Mouse (Mus musculus) limb, embryonic 12.5 days (tissue): Measurements from ENCODE around the gene Prr11. TPM values are rescaled to one million over a fixed set of nuclear protein-coding genes. Genes with fewer than 3 reads are reported as not detected.
"Not testable (repeated sequence)": the region's sequence is repeated elsewhere in the genome, so short reads cannot be mapped to it uniquely, and the experiment has no call there.

ENCODE experiments used
- ATAC-seq: fragments of 200-750 bp; cut with Nextera tagmentation; 2 replicates; pipeline ENCODE4 v1.8.0; 2017; ENCODE audit warnings: low read depth, moderate TSS enrichment; ENCODE audit not compliant: insufficient number of reproducible peaks, insufficient read depth, low FRiP score, low TSS enrichment
- H3K27ac ChIP-seq: fragments of 300-500 bp; sonication (generic); 2 replicates; pipeline ENCODE4 v1.5.1; 2016; ENCODE audit warnings: mild to moderate bottlenecking, moderate library complexity
- H3K27me3 ChIP-seq: fragments of 300-500 bp; sonication (generic); 2 replicates; pipeline ENCODE4 v1.6.1; 2016; ENCODE audit warnings: mild to moderate bottlenecking, moderate library complexity
- H3K36me3 ChIP-seq: fragments of 300-500 bp; sonication (generic); 2 replicates; pipeline ENCODE4 v1.6.1; 2016; ENCODE audit warnings: mild to moderate bottlenecking, moderate library complexity
- H3K4me1 ChIP-seq: fragments of 300-500 bp; sonication (generic); replicated peaks from 2 replicates; pipeline ENCODE4 v1.6.1; 2016
- H3K4me2 ChIP-seq: fragments of 300-500 bp; sonication (generic); 2 replicates; pipeline ENCODE4 v1.6.1; 2016; ENCODE audit warnings: mild to moderate bottlenecking, moderate library complexity
- H3K4me3 ChIP-seq: fragments of 300-500 bp; sonication (generic); replicated peaks from 2 replicates; pipeline ENCODE4 v1.5.1; 2016; ENCODE audit warnings: mild to moderate bottlenecking
- H3K9ac ChIP-seq: fragments of 300-500 bp; sonication (generic); replicated peaks from 2 replicates; pipeline ENCODE4 v1.6.1; 2016; ENCODE audit warnings: mild to moderate bottlenecking, moderate library complexity
- H3K9me3 ChIP-seq: fragments of 300-500 bp; sonication (generic); 2 replicates; pipeline ENCODE4 v1.6.1; 2016; ENCODE audit warnings: mild to moderate bottlenecking, moderate library complexity
- WGBS: fragments of 180-500 bp; shearing (Covaris S2); methylation state at CpG from one replicate; pipeline ENCODE4 v1.1.7; 2016; 5-methylcytosine and 5-hydroxymethylcytosine counted together
- polyA plus RNA-seq: library from polyadenylated mRNA; unstranded; fragments of >200 nt; fragmentation: Nextera tagmentation; extraction: Ambion mirVana; gene quantifications from 2 replicates; pipeline ENCODE4 v1.2.1, GENCODE M21; 2016

Gene Prr11
- polyA plus RNA-seq, 1 experiment from 2014 or later = 7.4 TPM

GRCm38 (mm10) chr11:87087142-87087541 lies 21.4 kb downstream of the Prr11 start:
- no peak for ATAC-seq
- peaks cover 20% of the 10 kb centered on the region for H3K4me1 ChIP-seq
- peak overlapping the region; percentile 89 for H3K4me3 ChIP-seq
- 75% methylated on average over 2 of the region's 2 CpGs for WGBS
- no peaks in the 10 kb centered on the region for H3K9me3 ChIP-seq
- peak overlapping the region; percentile 89 for H3K9ac ChIP-seq
- H3K36me3 ChIP-seq = peaks cover 59% of the 10 kb centered on the region
- H3K4me2 ChIP-seq = peak overlapping the region; percentile 95
- no peaks in the 10 kb centered on the region for H3K27me3 ChIP-seq
- H3K27ac ChIP-seq = no peak overlapping the region

- WGBS = 2% methylated on average over 43 of the region's 43 CpGs
- peak; percentile 73; the same call in 1 of the 2 replicates for ATAC-seq
- Histone ChIP-seq H3K4me1 (peaks cover 20% of the 10 kb centered on the region), H3K9ac (peak within 1 kb of the TSS; percentile 89), H3K27ac (peak within 1 kb of the TSS; percentile 75), H3K9me3 (no peaks in the 10 kb centered on the region), H3K27me3 (no peaks in the 10 kb centered on the region), H3K4me2 (peak within 1 kb of the TSS; percentile 95), H3K4me3 (peak within 1 kb of the TSS; percentile 89), H3K36me3 (peaks cover 58% of the 10 kb centered on the region)
Observed at GRCm38 (mm10) chr11:87086290-87086984, 22.1 kb downstream of the Prr11 start, which contains the start of gene Smg8. Smg8 (minus strand) TSS chr11:87086774.

GRCm38 (mm10) chr11:87085461-87085860 lies 23.0 kb downstream of the Prr11 start:
- H3K9me3 ChIP-seq = no peaks in the 10 kb centered on the region
- peak overlapping the region; percentile 89; the same call in 1 of the 2 replicates for H3K9ac ChIP-seq
- H3K36me3 ChIP-seq = peaks cover 58% of the 10 kb centered on the region
- H3K27me3 ChIP-seq = no peaks in the 10 kb centered on the region
- 92% methylated on average over 13 of the region's 13 CpGs for whole genome bisulfite sequencing
- no peak overlapping the region for H3K27ac ChIP-seq
- no peak for ATAC-seq
- H3K4me3 ChIP-seq = peak overlapping the region; percentile 89
- peak overlapping the region; percentile 95 for H3K4me2 ChIP-seq
- H3K4me1 ChIP-seq = peaks cover 20% of the 10 kb centered on the region

- no peak overlapping the region for H3K27ac ChIP-seq
- ATAC-seq = no peak
- peaks cover 20% of the 10 kb centered on the region for H3K4me1 ChIP-seq
- WGBS = 76% methylated on average over 1 of the region's 1 CpGs
- peaks cover 64% of the 10 kb centered on the region for H3K36me3 ChIP-seq
- H3K4me3 ChIP-seq = no peak overlapping the region
- H3K9ac ChIP-seq = no peak overlapping the region
- H3K4me2 ChIP-seq = no peak overlapping the region
- H3K27me3 ChIP-seq = no peaks in the 10 kb centered on the region
- no peaks in the 10 kb centered on the region for H3K9me3 ChIP-seq
Observed at GRCm38 (mm10) chr11:87083712-87084111, 24.8 kb downstream of the Prr11 start.

GRCm38 (mm10) chr11:87073866-87074440 lies 34.6 kb downstream of the Prr11 start, which contains the start of gene Gdpd1:
Gdpd1 (minus strand) TSS chr11:87074062.
- Histone ChIP-seq H3K9me3 (no peaks in the 10 kb centered on the region), H3K27ac (peak within 1 kb of the TSS; percentile 67), H3K4me3 (peak within 1 kb of the TSS; percentile 62), H3K36me3 (peaks cover 26% of the 10 kb centered on the region), H3K27me3 (no peaks in the 10 kb centered on the region), H3K4me1 (peaks cover 3% of the 10 kb centered on the region; the same call in 1 of the 2 replicates), H3K4me2 (peak within 1 kb of the TSS; percentile 94), H3K9ac (peak within 1 kb of the TSS; percentile 82)
- 1% methylated on average over 43 of the region's 43 CpGs for WGBS
- ATAC-seq = peak; percentile 91

GRCm38 (mm10) chr11:87073343-87073865 lies 35.1 kb downstream of the Prr11 start:
- H3K4me1 ChIP-seq = peaks cover 3% of the 10 kb centered on the region; the same call in 1 of the 2 replicates
- H3K4me2 ChIP-seq = peak overlapping the region; percentile 94
- H3K27ac ChIP-seq = peak overlapping the region; percentile 67
- H3K4me3 ChIP-seq = peak overlapping the region; percentile 62
- no peaks in the 10 kb centered on the region for H3K27me3 ChIP-seq
- peak; percentile 54 for ATAC-seq
- peaks cover 21% of the 10 kb centered on the region for H3K36me3 ChIP-seq
- WGBS = 1% methylated on average over 24 of the region's 24 CpGs
- H3K9me3 ChIP-seq = no peaks in the 10 kb centered on the region
- peak overlapping the region; percentile 82 for H3K9ac ChIP-seq

- H3K9me3 ChIP-seq = no peaks in the 10 kb centered on the region
- no peak overlapping the region for H3K27ac ChIP-seq
- 58% methylated on average over 3 of the region's 3 CpGs for WGBS
- H3K27me3 ChIP-seq = no peaks in the 10 kb centered on the region
- peaks cover 29% of the 10 kb centered on the region for H3K36me3 ChIP-seq
- 0 out of 2 replicates have a peak, but pooled peaks cover 4% of the 10 kb centered on the region for H3K4me1 ChIP-seq
- no peak overlapping the region for H3K9ac ChIP-seq
- H3K4me2 ChIP-seq = no peak overlapping the region
- no peak overlapping the region for H3K4me3 ChIP-seq
- no peak for ATAC-seq
Observed at GRCm38 (mm10) chr11:87062087-87062486, 46.4 kb downstream of the Prr11 start.

- no peak overlapping the region for H3K4me3 ChIP-seq
- H3K4me1 ChIP-seq = 0 out of 2 replicates have a peak, but pooled peaks cover 4% of the 10 kb centered on the region
- H3K27ac ChIP-seq = no peak overlapping the region
- H3K36me3 ChIP-seq = peaks cover 41% of the 10 kb centered on the region
- no peak for ATAC-seq
- H3K9me3 ChIP-seq = no peaks in the 10 kb centered on the region
- H3K27me3 ChIP-seq = no peaks in the 10 kb centered on the region
- 91% methylated on average over 2 of the region's 2 CpGs for WGBS
- H3K4me2 ChIP-seq = no peak overlapping the region
- H3K9ac ChIP-seq = no peak overlapping the region
Observed at GRCm38 (mm10) chr11:87060410-87060809, 48.1 kb downstream of the Prr11 start.

GRCm38 (mm10) chr11:87056286-87056685 lies 52.2 kb downstream of the Prr11 start:
- H3K27me3 ChIP-seq = no peaks in the 10 kb centered on the region
- no peak for ATAC-seq
- H3K27ac ChIP-seq = no peak overlapping the region
- H3K9me3 ChIP-seq = no peaks in the 10 kb centered on the region
- WGBS = 81% methylated on average over 6 of the region's 6 CpGs
- no peak overlapping the region for H3K9ac ChIP-seq
- no peak overlapping the region for H3K4me3 ChIP-seq
- H3K36me3 ChIP-seq = peaks cover 40% of the 10 kb centered on the region
- H3K4me2 ChIP-seq = no peak overlapping the region
- H3K4me1 ChIP-seq = no peaks in the 10 kb centered on the region

- ATAC-seq, H3K27ac ChIP-seq, H3K9ac ChIP-seq, H3K4me2 ChIP-seq, H3K4me1 ChIP-seq, H3K9me3 ChIP-seq, H3K4me3 ChIP-seq, H3K27me3 ChIP-seq: not testable (repeated sequence)
- WGBS = 95% methylated on average over 7 of the region's 7 CpGs
- H3K36me3 ChIP-seq = peaks cover 35% of the 10 kb centered on the region
Observed at GRCm38 (mm10) chr11:87048900-87049299, 59.6 kb downstream of the Prr11 start.

GRCm38 (mm10) chr11:87046968-87047367 lies 61.5 kb downstream of the Prr11 start:
- no peak overlapping the region for H3K4me3 ChIP-seq
- 89% methylated on average over 5 of the region's 5 CpGs for WGBS
- no peaks in the 10 kb centered on the region for H3K9me3 ChIP-seq

More at GRCm38 (mm10) chr11:87046968-87047367, 61.5 kb downstream of the Prr11 start:
- Histone ChIP-seq H3K27me3 (no peaks in the 10 kb centered on the region), H3K27ac (no peak overlapping the region), H3K4me1 (no peaks in the 10 kb centered on the region), H3K9ac (no peak overlapping the region), H3K4me2 (no peak overlapping the region), H3K36me3 (peaks cover 40% of the 10 kb centered on the region)
- no peak for ATAC-seq
